Mouse (Mus musculus) spleen, postnatal 4 days (tissue): ENCODE data around the gene Hexdc.

Source experiments
- DNase-seq, 2 experiments: peaks; one replicate each; pipeline ENCODE4 v3.0.0; 2022; ENCODE audit warnings: low spot score in 2 of 2

Gene Hexdc

DNA sequence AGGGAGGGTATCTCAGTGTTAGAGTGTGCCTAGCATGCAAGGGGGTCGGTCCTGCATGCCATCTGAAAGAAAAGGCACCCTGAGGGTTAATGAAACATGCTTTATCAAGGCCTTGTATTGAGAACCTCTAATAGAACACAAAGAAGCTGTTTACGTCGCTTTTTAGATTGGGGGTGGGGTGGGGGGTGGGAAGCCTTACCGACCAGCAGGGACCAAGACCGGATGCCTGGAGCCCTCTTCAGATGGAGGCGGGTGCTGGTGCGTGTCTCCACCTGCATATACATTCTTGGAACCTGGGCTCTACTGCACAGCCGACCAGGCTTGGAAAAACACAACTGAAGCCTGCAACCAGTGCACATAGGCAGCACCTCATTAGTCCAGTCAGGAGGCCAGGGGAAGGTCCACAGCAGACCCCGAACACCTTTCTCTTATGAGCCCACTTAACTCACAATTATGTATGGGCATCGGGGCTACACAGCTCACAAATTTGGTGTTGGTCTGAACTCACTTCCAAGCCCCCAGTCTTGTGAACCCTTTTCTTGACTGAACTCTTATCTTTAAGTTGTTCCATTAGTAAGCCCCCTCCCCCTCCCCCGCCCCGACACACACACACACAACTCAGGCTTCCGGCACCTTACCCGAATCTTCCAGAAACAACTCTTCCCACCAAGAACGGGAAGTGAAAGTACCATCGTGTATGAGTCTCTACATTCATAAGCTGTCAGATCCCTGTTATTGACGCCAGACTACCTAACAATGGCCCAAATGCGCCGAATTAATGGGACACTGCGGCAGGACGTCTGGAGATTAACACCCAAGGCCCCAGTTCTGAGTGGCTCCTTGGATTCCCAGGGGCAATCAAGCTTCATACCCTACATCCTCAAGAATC, 24.1 kb downstream of the Hexdc start:
- no peak for DNase-seq

DNA sequence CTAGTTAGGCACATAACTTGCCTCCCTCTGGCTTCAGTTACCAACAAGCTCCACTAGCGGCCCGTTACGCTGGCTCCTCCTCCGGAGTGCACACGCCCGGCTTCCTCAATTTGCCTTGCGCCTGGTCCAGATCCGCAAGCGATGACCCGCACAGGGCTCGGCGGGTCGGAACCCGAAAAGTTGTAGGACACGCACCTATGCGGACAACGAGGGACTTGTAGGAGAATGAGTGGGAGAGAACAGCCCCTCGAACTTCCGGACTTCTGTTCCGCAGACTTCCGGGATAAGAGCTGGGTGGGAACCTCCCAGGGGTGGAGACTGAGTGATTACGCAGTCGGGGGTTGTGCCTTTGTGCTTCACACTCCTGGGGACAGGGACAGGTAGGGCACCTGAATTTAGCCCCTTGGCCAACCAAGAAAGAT, 24.8 kb downstream of the Hexdc start, which contains the start of gene Cybc1:
Gene Cybc1, minus strand, starts transcription at position 305 of the 422 bp plus-strand sequence.
- DNase-seq, result peak; percentile 77 to 85

DNA sequence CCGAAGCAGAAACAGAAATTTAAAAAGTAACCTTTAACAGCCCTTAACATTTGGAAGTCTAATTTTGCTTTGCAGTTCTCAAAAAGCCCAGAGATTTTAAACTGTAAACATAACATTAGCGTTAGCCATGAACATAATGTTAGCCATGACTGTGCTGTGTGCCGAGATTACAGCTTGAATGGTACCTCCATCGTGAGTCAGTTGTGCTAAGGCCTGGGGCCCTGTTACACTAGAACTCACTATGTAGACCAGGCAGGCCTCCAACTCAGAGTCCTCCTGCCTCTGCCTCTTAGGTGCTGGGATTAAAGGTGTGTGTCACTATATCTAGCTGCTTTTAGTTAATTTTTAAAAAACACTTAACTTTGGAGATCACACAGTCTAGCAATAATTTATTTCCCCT, 27.0 kb downstream of the Hexdc start:
- DNase-seq, result no peak

- no peak for DNase-seq
These were observed 27.5 kb downstream of the Hexdc start for GRCm38 (mm10) chr11:121231628-121232291.

- DNase-seq, result no peak
These were observed 28.5 kb downstream of the Hexdc start for GRCm38 (mm10) chr11:121232706-121233105.

GRCm38 (mm10) chr11:121235475-121236238, 31.4 kb downstream of the Hexdc start:
- peak; percentile 72 to 82 for DNase-seq

DNA sequence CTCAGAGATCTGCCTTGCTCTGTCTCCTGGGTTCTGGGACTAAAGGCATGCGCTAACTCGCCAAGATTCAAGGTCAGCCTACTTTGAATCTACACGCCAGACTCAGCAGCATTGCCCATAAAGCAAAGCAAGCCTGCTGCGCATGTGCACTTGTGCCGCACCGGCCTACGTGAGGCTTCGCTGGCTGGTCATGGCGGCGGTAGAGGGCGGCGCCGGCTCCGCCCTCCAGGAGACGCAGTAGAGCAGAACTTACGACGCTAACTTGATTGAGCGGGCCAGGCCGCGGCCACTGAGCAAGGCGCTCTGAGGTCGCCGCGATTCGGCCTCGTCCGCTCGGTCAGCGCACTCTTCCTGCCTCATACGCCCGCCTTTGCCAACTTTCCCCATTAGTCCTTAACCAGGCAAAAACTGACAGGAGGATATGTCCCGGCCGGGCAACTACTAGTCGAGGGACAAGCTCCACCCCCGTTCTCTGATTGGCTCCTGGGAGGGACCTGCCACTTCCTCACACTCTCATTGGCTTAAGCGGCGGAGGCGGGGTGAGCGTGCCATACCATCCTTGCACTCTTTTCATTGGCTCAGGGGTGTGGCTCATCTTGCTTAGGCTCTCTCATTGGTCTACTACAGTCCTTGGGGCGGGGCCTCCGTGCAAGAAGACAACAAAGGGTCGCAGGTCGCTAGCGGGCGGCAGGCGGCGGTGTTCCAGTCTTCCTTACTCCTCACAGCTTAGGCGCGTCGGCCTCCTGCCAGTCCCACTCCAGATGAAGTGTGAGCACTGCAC, 32.5 kb downstream of the Hexdc start, which contains the start of gene Narf:
Gene Narf, plus strand, starts transcription at position 690 of the 781 bp plus-strand sequence.
- peak; percentile 98 for DNase-seq

GRCm38 (mm10) chr11:121237345-121238128, 33.3 kb downstream of the Hexdc start:
- DNase-seq, result peak in 1 of 2 experiments; percentile 60

- DNase-seq, result no peak
These were observed 35.4 kb downstream of the Hexdc start for GRCm38 (mm10) chr11:121239669-121240068.

DNA sequence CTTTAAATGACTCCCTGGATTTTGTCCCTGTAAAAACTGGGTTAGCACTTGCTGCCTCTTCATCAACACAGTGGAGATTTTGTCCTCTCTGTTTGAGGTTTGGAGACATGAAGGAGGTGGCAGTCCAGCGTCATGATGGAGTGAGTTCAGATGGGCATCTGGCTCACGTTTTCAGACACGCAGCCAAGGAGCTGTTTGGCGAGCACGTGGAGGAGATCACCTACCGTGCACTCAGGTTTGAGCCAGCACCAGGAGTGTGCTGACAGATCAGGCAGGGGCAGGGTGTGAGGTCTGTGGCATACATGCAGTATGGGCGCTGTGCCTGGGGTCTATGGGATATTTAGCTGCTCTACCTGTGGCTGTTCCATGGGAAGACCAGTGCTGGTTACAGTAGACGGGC, 46.0 kb downstream of the Hexdc start:
- no peak for DNase-seq

GRCm38 (mm10) chr11:121259160-121260100, 55.2 kb downstream of the Hexdc start, which contains the start of gene Foxk2:
TSS of gene Foxk2 (plus strand) at chr11:121259990.
- peak; percentile 92 to 97 for DNase-seq

GRCm38 (mm10) chr11:121260211-121260906, 56.1 kb downstream of the Hexdc start:
- DNase-seq, result peak; percentile 50 to 80

DNA sequence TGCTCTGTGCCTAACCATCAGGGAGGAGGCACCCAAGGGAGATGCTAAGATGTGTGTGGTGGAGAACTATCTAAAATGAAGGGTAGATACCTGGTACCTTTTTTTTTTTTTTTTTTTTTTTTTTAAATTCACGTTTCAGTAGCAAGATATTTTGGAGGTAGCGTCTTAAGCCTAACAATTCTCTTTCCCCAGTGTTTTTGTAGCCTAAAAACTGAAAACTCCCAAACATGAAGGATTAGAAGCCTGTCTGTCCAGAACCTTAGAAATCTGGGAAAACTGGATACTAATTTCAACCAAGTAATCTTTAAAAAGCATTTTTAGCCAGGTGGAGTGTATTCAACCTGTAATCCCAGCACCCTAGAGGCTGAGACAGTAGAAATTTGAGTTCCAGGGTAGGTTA, 56.8 kb downstream of the Hexdc start:
- no peak for DNase-seq
